Mouse (Mus musculus) midbrain, embryonic 14.5 days (tissue): ENCODE data around the gene Tbc1d10a. TPM values are rescaled to one million over a fixed set of nuclear protein-coding genes. Genes with fewer than 3 reads are reported as not detected.

ENCODE experiments used
- ATAC-seq: fragments of 200-750 bp; cut with Nextera tagmentation; 2 replicates; pipeline ENCODE4 v1.8.0; 2017; ENCODE audit warnings: moderate number of reproducible peaks, moderate library complexity; ENCODE audit not compliant: low FRiP score, low TSS enrichment
- DNase-seq: peaks from one replicate; pipeline ENCODE4 v3.0.0-alpha.2; 2015
- H3K27ac ChIP-seq: fragments of 300-500 bp; sonication (generic); replicated peaks from 2 replicates; pipeline ENCODE4 v1.5.1; 2014; ENCODE audit warnings: mild to moderate bottlenecking, low read depth, low read length, moderate library complexity
- H3K27me3 ChIP-seq: fragments of 300-500 bp; sonication (generic); 2 replicates; pipeline ENCODE4 v1.6.1; 2014; ENCODE audit warnings: low read length, control low read depth, mixed read lengths; ENCODE audit not compliant: control insufficient read depth, insufficient read depth
- H3K36me3 ChIP-seq: fragments of 300-500 bp; sonication (generic); 2 replicates; pipeline ENCODE4 v1.6.1; 2014; ENCODE audit warnings: low read length, control low read depth; ENCODE audit not compliant: control insufficient read depth, insufficient read depth
- H3K4me1 ChIP-seq: fragments of 300-500 bp; sonication (generic); 2 replicates; pipeline ENCODE4 v1.6.1; 2014; ENCODE audit warnings: mild to moderate bottlenecking, antibody characterized with exemption, low read length, control low read depth; ENCODE audit not compliant: control insufficient read depth, insufficient read depth
- H3K4me2 ChIP-seq: fragments of 300-500 bp; sonication (generic); 2 replicates; pipeline ENCODE4 v1.6.1; 2014; ENCODE audit warnings: mild to moderate bottlenecking, low read length, moderate library complexity
- H3K4me3 ChIP-seq: fragments of 300-500 bp; sonication (generic); replicated peaks from 2 replicates; pipeline ENCODE4 v1.5.1; 2014; ENCODE audit warnings: low read depth, low read length
- H3K9ac ChIP-seq: fragments of 300-500 bp; sonication (generic); replicated peaks from 2 replicates; pipeline ENCODE4 v1.6.1; 2014; ENCODE audit warnings: mild to moderate bottlenecking, low read length, moderate library complexity
- H3K9me3 ChIP-seq: fragments of 300-500 bp; sonication (generic); 2 replicates; pipeline ENCODE4 v1.6.1; 2016; ENCODE audit warnings: low read length, control low read depth, mixed read lengths; ENCODE audit not compliant: control insufficient read depth
- WGBS: fragments of 180-500 bp; shearing (Covaris S2); extraction: QIAGEN DNeasy Blood & Tissue Kit; methylation state at CpG from one replicate; pipeline ENCODE4 v1.1.7; 2014; 5-methylcytosine and 5-hydroxymethylcytosine counted together
- polyA plus RNA-seq: library from polyadenylated mRNA; unstranded; fragments of >200 nt; fragmentation: Nextera tagmentation; extraction: Ambion mirVana; gene quantifications from 2 replicates; pipeline ENCODE4 v1.2.1, GENCODE M21; 2014

The Tbc1d10a gene
- polyA plus RNA-seq, 1 experiment from 2014 or later: 21.5 TPM

DNA sequence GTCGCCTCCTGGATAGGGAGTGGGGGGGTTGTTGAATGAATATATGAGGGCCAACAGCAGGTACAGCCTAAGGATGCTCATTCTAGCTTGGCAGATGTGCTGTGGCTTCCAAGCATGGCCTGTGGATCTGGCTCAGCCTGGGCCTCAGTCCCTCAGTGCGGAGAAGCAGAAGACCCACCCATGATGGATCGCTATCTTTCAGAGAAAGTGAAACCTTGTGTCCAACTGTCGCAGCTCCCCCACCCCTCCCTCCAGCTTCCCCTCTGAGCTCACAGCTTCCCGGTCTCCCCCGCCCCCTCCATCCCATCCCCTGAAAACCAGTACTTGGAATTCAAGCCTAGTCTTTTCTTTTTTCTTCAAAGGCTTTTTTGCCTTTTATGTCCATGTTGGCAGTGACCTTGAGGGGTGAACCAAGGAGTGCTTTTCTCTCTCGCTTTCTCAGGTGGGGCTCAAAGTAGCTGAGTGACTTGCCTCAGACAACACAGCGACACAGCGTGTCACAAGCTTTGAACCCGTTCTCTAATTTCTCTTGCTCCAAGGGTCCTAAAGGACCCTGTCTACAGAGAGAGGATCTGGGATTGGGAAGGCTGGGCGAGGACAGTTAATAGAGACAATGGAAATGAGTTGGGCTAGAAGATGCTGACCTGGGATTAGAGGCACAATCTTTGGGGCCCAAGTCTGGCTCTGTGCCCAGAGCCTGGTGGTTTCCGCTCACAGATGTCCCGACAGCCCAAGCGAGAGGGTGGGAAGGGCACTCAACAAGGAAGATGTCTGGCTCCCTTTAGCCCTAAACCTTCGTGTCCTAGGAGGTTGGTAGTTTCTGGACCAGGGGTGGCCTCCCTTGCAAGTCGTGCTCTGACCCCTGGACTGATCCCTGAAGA is 49.3 kb downstream of the Tbc1d10a start, which contains the start of gene Osm:
Gene Osm (plus strand): TSS at position 756 of the 881 bp plus-strand sequence.
- Histone ChIP-seq H3K4me3 (no peak within 1 kb of the TSS), H3K4me1 (no peaks in the 10 kb centered on the region), H3K27me3 (no peaks in the 10 kb centered on the region), H3K9ac (no peak within 1 kb of the TSS), H3K9me3 (no peaks in the 10 kb centered on the region), H3K27ac (no peak within 1 kb of the TSS), H3K36me3 (no peaks in the 10 kb centered on the region), H3K4me2 (no peak within 1 kb of the TSS)
- WGBS: 68% methylated on average over 16 of the region's 16 CpGs
- ATAC-seq (no peak), DNase-seq (no peak)

DNA sequence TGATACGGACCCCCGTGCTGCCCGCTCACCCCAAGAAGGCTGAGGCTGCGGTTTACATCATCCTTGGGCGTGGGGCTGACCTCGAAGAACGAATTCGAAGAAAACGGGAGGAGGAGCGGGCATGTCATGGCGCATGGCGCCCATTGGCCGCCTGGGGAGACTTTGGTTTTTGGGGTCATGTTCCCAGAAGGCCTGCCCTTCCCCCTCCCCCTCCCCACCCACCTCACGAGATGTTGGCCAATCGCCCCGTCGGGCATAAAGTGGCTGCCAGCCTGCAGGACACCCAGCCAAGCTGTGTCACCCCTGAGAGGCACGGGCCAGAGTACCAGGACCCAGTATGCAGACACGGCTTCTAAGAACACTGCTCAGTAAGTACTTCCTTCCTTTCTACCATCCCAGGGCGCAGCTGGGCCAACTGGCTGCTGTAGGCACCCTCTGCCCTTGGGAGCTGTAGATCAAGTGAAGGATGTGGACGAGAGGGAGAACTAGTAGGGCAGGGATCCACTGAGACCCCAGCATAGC is 50.0 kb downstream of the Tbc1d10a start:
- ATAC-seq (no peak), DNase-seq (no peak)
- H3K4me3 ChIP-seq: no peak overlapping the region
- H3K4me2 ChIP-seq: no peak overlapping the region
- no peak overlapping the region for H3K27ac ChIP-seq
- H3K9me3 ChIP-seq: no peaks in the 10 kb centered on the region
- H3K4me1 ChIP-seq: no peaks in the 10 kb centered on the region
- H3K36me3 ChIP-seq: no peaks in the 10 kb centered on the region
- WGBS: 93% methylated on average over 21 of the region's 21 CpGs
- no peak overlapping the region for H3K9ac ChIP-seq
- no peaks in the 10 kb centered on the region for H3K27me3 ChIP-seq

- H3K4me1 ChIP-seq: no peaks in the 10 kb centered on the region
- ATAC-seq (no peak; the same call in 1 of the 2 replicates), DNase-seq (no peak)
- H3K36me3 ChIP-seq: no peaks in the 10 kb centered on the region
- H3K27ac ChIP-seq: no peak overlapping the region
- H3K4me3 ChIP-seq: no peak overlapping the region
- H3K9ac ChIP-seq: no peak overlapping the region
- H3K4me2 ChIP-seq: no peak overlapping the region
- no peaks in the 10 kb centered on the region for H3K9me3 ChIP-seq
- WGBS: 87% methylated on average over 18 of the region's 18 CpGs
- no peaks in the 10 kb centered on the region for H3K27me3 ChIP-seq
Observed at GRCm38 (mm10) chr11:4237389-4237912, 50.9 kb downstream of the Tbc1d10a start.

- Histone ChIP-seq H3K27me3 (no peaks in the 10 kb centered on the region), H3K9ac (no peak overlapping the region), H3K27ac (no peak overlapping the region), H3K4me3 (no peak overlapping the region), H3K4me2 (no peak overlapping the region), H3K36me3 (no peaks in the 10 kb centered on the region), H3K9me3 (no peaks in the 10 kb centered on the region), H3K4me1 (no peaks in the 10 kb centered on the region)
- ATAC-seq (no peak), DNase-seq (no peak)
- 90% methylated on average over 6 of the region's 6 CpGs for WGBS
Observed at GRCm38 (mm10) chr11:4238167-4238566, 51.6 kb downstream of the Tbc1d10a start.

DNA sequence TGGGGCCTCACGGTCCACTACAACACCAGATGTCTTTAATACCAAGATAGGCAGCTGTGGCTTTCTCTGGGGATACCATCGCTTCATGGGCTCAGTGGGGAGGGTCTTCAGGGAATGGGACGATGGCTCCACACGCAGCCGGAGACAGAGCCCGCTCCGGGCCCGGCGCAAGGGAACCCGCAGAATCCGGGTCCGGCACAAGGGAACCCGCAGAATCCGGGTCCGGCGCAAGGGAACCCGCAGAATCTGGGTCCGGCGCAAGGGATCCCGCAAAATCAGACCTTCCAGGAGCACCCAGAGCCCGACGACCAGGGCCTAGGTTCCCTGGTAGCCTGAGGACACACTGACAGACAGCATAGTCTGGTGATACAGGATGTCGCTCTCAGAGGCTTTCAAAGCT is 53.1 kb downstream of the Tbc1d10a start:
- no peak for ATAC-seq
- Histone ChIP-seq H3K4me2 (no peak overlapping the region), H3K27me3 (no peaks in the 10 kb centered on the region), H3K4me1 (no peaks in the 10 kb centered on the region), H3K9me3 (no peaks in the 10 kb centered on the region), H3K9ac (no peak overlapping the region), H3K36me3 (no peaks in the 10 kb centered on the region), H3K4me3 (no peak overlapping the region), H3K27ac (no peak overlapping the region)
- WGBS: 94% methylated on average over 23 of the region's 23 CpGs
- no peak for DNase-seq

DNA sequence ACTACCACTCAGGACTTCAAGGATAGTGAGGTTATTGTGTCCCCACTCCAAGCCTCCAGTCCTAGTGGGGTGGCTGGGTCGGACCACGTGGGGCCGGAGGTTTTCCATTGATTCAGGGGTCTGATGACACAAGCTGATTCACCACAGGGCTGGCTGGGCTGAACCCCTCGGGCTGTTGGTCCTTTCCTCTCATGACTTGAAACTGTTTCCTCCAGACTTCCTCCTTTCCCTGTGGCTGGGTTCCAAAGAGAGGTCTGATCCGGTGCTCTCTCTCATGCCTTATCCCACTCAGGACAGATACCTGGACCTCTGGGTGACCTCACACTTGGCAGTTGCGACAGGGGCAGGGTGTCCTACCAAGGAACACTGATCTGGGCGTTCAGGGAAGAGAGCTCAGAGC is 53.6 kb downstream of the Tbc1d10a start:
- Histone ChIP-seq H3K27me3 (no peaks in the 10 kb centered on the region), H3K9me3 (no peaks in the 10 kb centered on the region), H3K4me2 (no peak overlapping the region), H3K4me3 (no peak overlapping the region), H3K27ac (no peak overlapping the region), H3K36me3 (no peaks in the 10 kb centered on the region), H3K9ac (no peak overlapping the region), H3K4me1 (no peaks in the 10 kb centered on the region)
- ATAC-seq: no peak
- no peak for DNase-seq
- WGBS: 88% methylated on average over 7 of the region's 7 CpGs

GRCm38 (mm10) chr11:4241180-4241579 is 54.6 kb downstream of the Tbc1d10a start:
- DNase-seq (no peak), ATAC-seq (no peak)
- Histone ChIP-seq H3K4me2 (no peak overlapping the region), H3K4me1 (no peaks in the 10 kb centered on the region), H3K27me3 (no peaks in the 10 kb centered on the region), H3K9ac (no peak overlapping the region), H3K36me3 (no peaks in the 10 kb centered on the region), H3K4me3 (no peak overlapping the region), H3K27ac (no peak overlapping the region), H3K9me3 (no peaks in the 10 kb centered on the region)
- 81% methylated on average over 4 of the region's 4 CpGs for WGBS

DNA sequence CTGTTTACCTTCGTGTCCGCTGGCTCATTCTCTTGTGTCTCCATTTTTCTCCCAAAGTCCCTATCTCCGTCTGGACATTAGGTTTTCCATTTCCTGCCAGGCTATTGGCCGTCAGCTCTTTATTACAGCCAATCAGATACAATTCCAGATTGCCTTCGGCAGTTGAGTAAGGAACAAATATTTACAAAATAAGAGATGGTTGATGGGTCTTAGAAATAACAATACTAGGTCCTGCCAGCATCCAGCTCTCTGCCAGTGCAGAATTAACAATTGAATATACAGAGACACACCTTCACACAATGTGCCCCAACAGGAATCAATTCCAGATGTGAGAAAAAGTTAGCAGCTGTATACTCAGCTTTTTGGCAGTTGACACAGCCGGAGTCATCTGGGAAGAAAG is 59.5 kb downstream of the Tbc1d10a start:
- H3K9me3 ChIP-seq: no peaks in the 10 kb centered on the region
- no peak overlapping the region for H3K9ac ChIP-seq
- no peak for ATAC-seq
- H3K27ac ChIP-seq: no peak overlapping the region
- H3K4me1 ChIP-seq: no peaks in the 10 kb centered on the region
- no peak overlapping the region for H3K4me3 ChIP-seq
- no peak overlapping the region for H3K4me2 ChIP-seq
- WGBS: 76% methylated on average over 6 of the region's 6 CpGs
- no peaks in the 10 kb centered on the region for H3K36me3 ChIP-seq
- no peak for DNase-seq
- H3K27me3 ChIP-seq: no peaks in the 10 kb centered on the region

DNA sequence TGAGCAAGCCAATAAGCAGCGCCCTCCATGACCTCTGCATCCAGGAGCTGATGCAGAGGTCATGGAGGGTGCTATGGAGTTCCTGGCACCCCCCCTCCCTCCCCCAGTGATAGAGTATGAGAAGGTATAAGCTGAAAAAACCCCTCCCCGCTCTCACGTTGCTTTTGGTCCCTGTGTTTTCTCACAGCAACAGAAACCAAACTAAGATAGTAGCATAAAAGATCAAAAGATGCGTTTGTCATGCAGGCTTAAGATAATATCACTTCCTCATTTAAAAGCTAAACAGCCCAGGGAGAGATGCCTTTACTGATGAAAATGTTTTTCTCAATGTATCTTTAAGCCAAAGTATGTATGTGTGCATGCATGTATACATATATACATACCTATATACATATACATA is 60.0 kb downstream of the Tbc1d10a start:
- no peak overlapping the region for H3K27ac ChIP-seq
- DNase-seq: no peak
- H3K36me3 ChIP-seq: no peaks in the 10 kb centered on the region

More for the DNA sequence above, 60.0 kb downstream of the Tbc1d10a start:
- H3K27me3 ChIP-seq: no peaks in the 10 kb centered on the region
- no peak overlapping the region for H3K4me2 ChIP-seq
- H3K4me3 ChIP-seq: no peak overlapping the region
- no peaks in the 10 kb centered on the region for H3K9me3 ChIP-seq
- 69% methylated on average over 4 of the region's 4 CpGs for WGBS
- no peaks in the 10 kb centered on the region for H3K4me1 ChIP-seq
- H3K9ac ChIP-seq: no peak overlapping the region
- no peak for ATAC-seq
